8 mouse cellular contexts compared by ENCODE assay signal in the genomic region with DNA sequence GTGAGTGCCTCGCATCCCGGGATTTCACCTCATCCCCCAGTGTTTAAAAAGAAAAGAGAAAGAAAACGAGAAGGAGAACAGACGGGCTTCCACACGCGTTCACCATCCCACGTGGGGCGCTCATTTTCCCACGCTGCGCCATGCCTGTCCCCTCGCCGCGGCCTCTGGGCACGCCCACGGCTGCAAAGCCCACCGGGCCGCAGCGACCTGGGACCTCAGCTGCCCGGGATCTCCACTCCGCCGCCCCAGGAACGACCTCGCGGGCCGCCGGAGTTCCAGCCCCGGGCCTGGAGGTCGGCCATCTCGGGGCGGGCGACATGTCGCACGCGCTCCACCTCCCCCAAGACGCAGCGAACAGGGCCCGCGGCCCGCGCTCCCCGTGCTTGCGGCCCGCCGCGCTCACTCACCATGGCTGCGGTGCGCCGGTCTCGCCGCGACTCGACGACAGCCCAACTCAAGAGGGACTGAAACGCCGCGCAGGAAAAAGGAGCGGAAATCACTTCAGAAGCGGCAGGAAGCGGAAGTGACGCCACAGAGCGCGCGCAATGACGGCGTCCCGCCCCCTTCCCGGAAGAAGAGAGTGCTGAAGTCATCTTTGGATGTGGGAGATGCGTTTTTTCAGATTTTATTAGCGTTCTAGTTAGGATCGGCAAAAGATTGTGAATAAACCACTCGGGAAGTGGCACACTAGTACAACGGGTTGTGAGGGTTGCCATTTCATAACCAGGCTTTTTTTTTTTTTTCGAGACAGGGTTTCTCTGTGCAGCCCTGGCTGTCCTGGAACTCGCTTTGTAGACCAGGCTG. TPM values are rescaled to one million over a fixed set of nuclear protein-coding genes. Genes with fewer than 3 reads are reported as not detected.
DNase-seq lines count a peak whose midpoint lies in the region; ATAC-seq and TF ChIP-seq lines count a peak whose summit lies in the region.

A gene (minus strand): TSS at position 519 of the 804 bp plus-strand sequence.

- TF ChIP-seq CTCF in layer of hippocampus, adult 2 months (conservative IDR thresholded peaks at IDR 0.05): no peak
- no peak for TF ChIP-seq CTCF in lung, embryonic 14.5 days (IDR thresholded peaks at IDR 0.05; ENCODE audit: low read depth)
- no peak for TF ChIP-seq CTCF in olfactory bulb, adult 2 months (IDR thresholded peaks at IDR 0.05; ENCODE audit: insufficient read depth, low read depth, low read length)
- peak; percentile 27; the same call in 1 of the 2 replicates for TF ChIP-seq CTCF in thymus, adult 2 months (IDR thresholded peaks at IDR 0.05; ENCODE audit: borderline replicate concordance, control insufficient read depth, extremely low read depth, insufficient read depth, low read length, poor library complexity)

- intact Hi-C loops in heart, postnatal 36 days (cut with DNase I): loop anchor here (2.0 to 5.0 kb wide), 2 partner anchors 30 to 80 kb away; a partner anchor contains a TSS

- peak within 1 kb of the TSS; percentile 88 for H3K4me3 ChIP-seq in forebrain, embryonic 16.5 days (replicated peaks; ENCODE audit: low read length)
- H3K4me3 ChIP-seq in layer of hippocampus, adult 2 months: peak within 1 kb of the TSS; percentile 97
- H3K4me3 ChIP-seq in lung, embryonic 14.5 days (ENCODE audit: low read depth, low read length): peak within 1 kb of the TSS; percentile 100
- H3K4me3 ChIP-seq in olfactory bulb, adult 2 months (ENCODE audit: insufficient read depth, low read depth, low read length): peak within 1 kb of the TSS; percentile 93
- peak within 1 kb of the TSS; percentile 84 for H3K4me3 ChIP-seq in thymus, adult 2 months (ENCODE audit: control insufficient read depth, insufficient read depth, low read length)

- ATAC-seq in forebrain, embryonic 16.5 days: peak; percentile 94
- ATAC-seq in lung, embryonic 14.5 days (ENCODE audit: insufficient read depth): peak; percentile 79

- no peaks in the 10 kb centered on the region for H3K27me3 ChIP-seq in forebrain, embryonic 16.5 days (replicated peaks; ENCODE audit: control insufficient read depth, insufficient read depth, low read length)
- no peaks in the 10 kb centered on the region for H3K27me3 ChIP-seq in lung, embryonic 14.5 days (ENCODE audit: insufficient read depth, low read length)
- no peaks in the 10 kb centered on the region for H3K27me3 ChIP-seq in thymus, adult 2 months (ENCODE audit: control insufficient read depth, insufficient read depth, low read length)

- H3K9ac ChIP-seq in forebrain, embryonic 16.5 days (replicated peaks; ENCODE audit: low read depth, low read length): peak within 1 kb of the TSS; percentile 86
- H3K9ac ChIP-seq in lung, embryonic 14.5 days: peak within 1 kb of the TSS; percentile 98

- WGBS in forebrain, embryonic 16.5 days: under 1% methylated on average over 74 of the region's 74 CpGs
- WGBS in lung, embryonic 14.5 days: under 1% methylated on average over 74 of the region's 74 CpGs
- WGBS in olfactory bulb, adult 2 months: under 1% methylated on average over 74 of the region's 74 CpGs
- WGBS in thymus, adult 2 months: under 1% methylated on average over 74 of the region's 74 CpGs

- peak; percentile 68; the same call in 1 of the 2 replicates for TF ChIP-seq POLR2A in olfactory bulb, adult 2 months (IDR thresholded peaks at IDR 0.05; ENCODE audit: insufficient read depth, low read depth, low read length)
- TF ChIP-seq POLR2A in thymus, adult 2 months (IDR thresholded peaks at IDR 0.05; ENCODE audit: control insufficient read depth, extremely low read depth, insufficient read depth, low read length, poor library complexity): peak; percentile 88; the same call in 1 of the 2 replicates

- DNase-seq in ES-CJ7 (ENCODE audit: low read depth, low spot score): peak; percentile 84
- DNase-seq in cerebellum, adult 11-12 months: peak; percentile 89
- peak; percentile 91 to 95 for DNase-seq in heart, postnatal 36 days
- DNase-seq in layer of hippocampus, adult 2 months (ENCODE audit: low spot score in 2 of 2): peak; percentile 91 to 95
- peak; percentile 96 for DNase-seq in lung, embryonic 14.5 days
- DNase-seq in thymus, adult 2 months: peak; percentile 93

- H3K4me1 ChIP-seq in forebrain, embryonic 16.5 days (replicated peaks; ENCODE audit: control insufficient read depth, insufficient read depth, low read length): peaks cover 20% of the 10 kb centered on the region
- H3K4me1 ChIP-seq in lung, embryonic 14.5 days (ENCODE audit: insufficient read depth): no peaks in the 10 kb centered on the region
- peaks cover 8% of the 10 kb centered on the region for H3K4me1 ChIP-seq in olfactory bulb, adult 2 months (ENCODE audit: control insufficient read depth, insufficient read depth, low read length)
- peaks cover 14% of the 10 kb centered on the region for H3K4me1 ChIP-seq in thymus, adult 2 months (replicated peaks; ENCODE audit: control insufficient read depth, insufficient read depth, low read length)

- H3K27ac ChIP-seq in forebrain, embryonic 16.5 days (ENCODE audit: low read length): peak within 1 kb of the TSS; percentile 75
- H3K27ac ChIP-seq in layer of hippocampus, adult 2 months: peak within 1 kb of the TSS; percentile 94
- peak within 1 kb of the TSS; percentile 94 for H3K27ac ChIP-seq in lung, embryonic 14.5 days (ENCODE audit: low read depth)
- H3K27ac ChIP-seq in olfactory bulb, adult 2 months (ENCODE audit: insufficient read depth, low read depth, low read length): peak within 1 kb of the TSS; percentile 66
- H3K27ac ChIP-seq in thymus, adult 2 months (ENCODE audit: control insufficient read depth, insufficient read depth, low read length): peak within 1 kb of the TSS; percentile 45; the same call in 1 of the 2 replicates

- H3K4me2 ChIP-seq in forebrain, embryonic 16.5 days (ENCODE audit: low read length): peak within 1 kb of the TSS; percentile 81
- H3K4me2 ChIP-seq in lung, embryonic 14.5 days: peak within 1 kb of the TSS; percentile 84

- H3K36me3 ChIP-seq in forebrain, embryonic 16.5 days (ENCODE audit: control insufficient read depth, insufficient read depth): peaks cover 8% of the 10 kb centered on the region
- H3K36me3 ChIP-seq in lung, embryonic 14.5 days (ENCODE audit: insufficient read depth): peaks cover 18% of the 10 kb centered on the region
- H3K36me3 ChIP-seq in thymus, adult 2 months (ENCODE audit: control insufficient read depth, insufficient read depth, low read length): peaks cover 12% of the 10 kb centered on the region

- H3K9me3 ChIP-seq in forebrain, embryonic 16.5 days (ENCODE audit: control insufficient read depth, low read length): no peaks in the 10 kb centered on the region
- no peaks in the 10 kb centered on the region for H3K9me3 ChIP-seq in lung, embryonic 14.5 days (ENCODE audit: low read depth, low read length)

RNA-seq across cellular contexts. Expression of the gene that starts here (rescaled TPM):
- 284 and 285 TPM in 2 replicates for polyA plus RNA-seq in forebrain, embryonic 16.5 days (2015; fragmentation: Nextera tagmentation; extraction: Ambion mirVana)
- 10 to 100 TPM; 51.0 to 55.2 TPM for total RNA-seq in heart, postnatal 36 days (2021)
- total RNA-seq in layer of hippocampus, adult 2 months (2021): 100 to 1,000 TPM; 105 to 111 TPM
- 334 and 340 TPM in 2 replicates for polyA plus RNA-seq in lung, embryonic 14.5 days (2014; fragmentation: Nextera tagmentation; extraction: Ambion mirVana)
- polyA plus RNA-seq in olfactory bulb, adult 2 months (2012; ENCODE audit: insufficient read depth, insufficient read length, low replicate concordance, missing spikeins): not detected in 2 replicates
- 122 and 134 TPM in 2 replicates for polyA plus RNA-seq in thymus, adult 2 months (2012; rRNA removed)

Comparison
In these comparisons a context has a peak if more than half of its experiments do, and no peak if none do; other contexts are left out.
1. Peak in every context shown above with its lines: DNase-seq, ATAC-seq, H3K4me3 ChIP-seq and H3K27ac ChIP-seq.